Mouse (Mus musculus) neural tube, embryonic 11.5 days (tissue): ENCODE measurements around the gene Prrt2. TPM values are rescaled to one million over a fixed set of nuclear protein-coding genes. Genes with fewer than 3 reads are reported as not detected.

Experiments
- ATAC-seq: fragments of 200-750 bp; cut with Nextera tagmentation; 2 replicates; pipeline ENCODE4 v1.8.0; 2017; ENCODE audit warnings: moderate number of reproducible peaks, mild to moderate bottlenecking, moderate TSS enrichment, moderate library complexity; ENCODE audit not compliant: insufficient read depth, low FRiP score, low TSS enrichment
- DNase-seq: peaks from one replicate; pipeline ENCODE4 v3.0.0-alpha.2; 2015; ENCODE audit warnings: low spot score
- H3K27ac ChIP-seq: fragments of 300-500 bp; sonication (generic); 2 replicates; pipeline ENCODE4 v1.5.1; 2014; ENCODE audit warnings: low read depth, mild to moderate bottlenecking, low read length
- H3K27me3 ChIP-seq: fragments of 300-500 bp; sonication (generic); 2 replicates; pipeline ENCODE4 v1.6.1; 2014; ENCODE audit warnings: mild to moderate bottlenecking, low read length, mixed read lengths; ENCODE audit not compliant: control insufficient read depth, insufficient read depth
- H3K36me3 ChIP-seq: fragments of 300-500 bp; sonication (generic); 2 replicates; pipeline ENCODE4 v1.6.1; 2014; ENCODE audit warnings: mild to moderate bottlenecking, low read length, moderate library complexity, mixed read lengths; ENCODE audit not compliant: control insufficient read depth, insufficient read depth
- H3K4me1 ChIP-seq: fragments of 300-500 bp; sonication (generic); 2 replicates; pipeline ENCODE4 v1.6.1; 2014; ENCODE audit warnings: low read length, mixed read lengths; ENCODE audit not compliant: control insufficient read depth, insufficient read depth
- H3K4me2 ChIP-seq: fragments of 300-500 bp; sonication (generic); 2 replicates; pipeline ENCODE4 v1.6.1; 2014; ENCODE audit warnings: low read depth, mild to moderate bottlenecking, moderate library complexity
- H3K4me3 ChIP-seq: fragments of 300-500 bp; sonication (generic); 2 replicates; pipeline ENCODE4 v1.5.1; 2014; ENCODE audit warnings: low read depth, low read length
- H3K9ac ChIP-seq: fragments of 300-500 bp; sonication (generic); 2 replicates; pipeline ENCODE4 v1.6.1; 2014; ENCODE audit warnings: mild to moderate bottlenecking, low read length
- H3K9me3 ChIP-seq: fragments of 300-500 bp; sonication (generic); 2 replicates; pipeline ENCODE4 v1.6.1; 2016; ENCODE audit warnings: low read length; ENCODE audit not compliant: control insufficient read depth
- WGBS: fragments of 180-500 bp; shearing (Covaris S2); extraction: QIAGEN DNeasy Blood & Tissue Kit; methylation state at CpG from one replicate; pipeline ENCODE4 v1.1.7; 2014; 5-methylcytosine and 5-hydroxymethylcytosine counted together
- polyA plus RNA-seq: library from polyadenylated mRNA; unstranded; fragments of >200 nt; fragmentation: Nextera tagmentation; extraction: Ambion mirVana; gene quantifications from 2 replicates; pipeline ENCODE4 v1.2.1, GENCODE M21; 2014

The Prrt2 gene
- polyA plus RNA-seq, 1 experiment from 2014 or later, result 6.9 TPM

- 70% methylated on average over 7 of the region's 7 CpGs for WGBS
- Histone ChIP-seq H3K4me1 (peaks cover 38% of the 10 kb centered on the region), H3K4me2 (peak overlapping the region; percentile 98), H3K27me3 (no peaks in the 10 kb centered on the region), H3K36me3 (peaks cover 12% of the 10 kb centered on the region), H3K27ac (no peak overlapping the region), H3K9me3 (no peaks in the 10 kb centered on the region), H3K4me3 (peak overlapping the region; percentile 99; the same call in 1 of the 2 replicates), H3K9ac (no peak overlapping the region; the same call in 1 of the 2 replicates)
- no peak for DNase-seq
- no peak for ATAC-seq
Measured at GRCm38 (mm10) chr7:127022528-127023271, 1.7 kb upstream of the Prrt2 start.

- Histone ChIP-seq H3K4me3 (peak overlapping the region; percentile 38), H3K4me2 (peak overlapping the region; percentile 84), H3K27me3 (no peaks in the 10 kb centered on the region), H3K36me3 (peaks cover 12% of the 10 kb centered on the region), H3K27ac (peak overlapping the region; percentile 47; the same call in 1 of the 2 replicates), H3K9me3 (no peaks in the 10 kb centered on the region), H3K4me1 (peaks cover 37% of the 10 kb centered on the region), H3K9ac (peak overlapping the region; percentile 70)
- ATAC-seq (no peak), DNase-seq (peak; percentile 48)
- 44% methylated on average over 5 of the region's 5 CpGs for WGBS
Measured at GRCm38 (mm10) chr7:127021563-127022527, 834 bp upstream of the Prrt2 start.

- no peak for ATAC-seq
- H3K27ac ChIP-seq, result no peak overlapping the region
Measured at GRCm38 (mm10) chr7:127020491-127020890, 520 bp downstream of the Prrt2 start.

GRCm38 (mm10) chr7:127020031-127020430 is 980 bp downstream of the Prrt2 start:
- H3K27ac ChIP-seq, result no peak overlapping the region
- no peak for ATAC-seq
- no peak for DNase-seq

More at GRCm38 (mm10) chr7:127020491-127020890, 520 bp downstream of the Prrt2 start:
- Histone ChIP-seq H3K9ac (peak overlapping the region; percentile 70), H3K4me3 (peak overlapping the region; percentile 38), H3K4me1 (peaks cover 42% of the 10 kb centered on the region), H3K9me3 (no peaks in the 10 kb centered on the region), H3K4me2 (peak overlapping the region; percentile 84), H3K27me3 (no peaks in the 10 kb centered on the region), H3K36me3 (peaks cover 12% of the 10 kb centered on the region)
- 46% methylated on average over 5 of the region's 5 CpGs for WGBS
- no peak for DNase-seq

GRCm38 (mm10) chr7:127019306-127019960 is 1.6 kb downstream of the Prrt2 start:
- Histone ChIP-seq H3K27ac (no peak overlapping the region), H3K9ac (no peak overlapping the region), H3K36me3 (peaks cover 16% of the 10 kb centered on the region), H3K4me2 (no peak overlapping the region), H3K4me3 (no peak overlapping the region), H3K4me1 (peaks cover 42% of the 10 kb centered on the region), H3K27me3 (no peaks in the 10 kb centered on the region), H3K9me3 (no peaks in the 10 kb centered on the region)
- WGBS, result 86% methylated on average over 14 of the region's 14 CpGs
- DNase-seq, result no peak
- ATAC-seq, result no peak

More at GRCm38 (mm10) chr7:127020031-127020430, 980 bp downstream of the Prrt2 start:
- Histone ChIP-seq H3K4me1 (peaks cover 45% of the 10 kb centered on the region), H3K4me2 (no peak overlapping the region; the same call in 1 of the 2 replicates), H3K4me3 (0 out of 2 replicates have a peak overlapping the region, but pooled peaks have one; percentile 38), H3K27me3 (no peaks in the 10 kb centered on the region), H3K9ac (peak overlapping the region; percentile 70; the same call in 1 of the 2 replicates), H3K36me3 (peaks cover 15% of the 10 kb centered on the region), H3K9me3 (no peaks in the 10 kb centered on the region)
- 73% methylated on average over 3 of the region's 3 CpGs for WGBS

- H3K4me1 ChIP-seq, result peaks cover 38% of the 10 kb centered on the region
- H3K36me3 ChIP-seq, result peaks cover 18% of the 10 kb centered on the region
- no peak for DNase-seq
- no peak overlapping the region for H3K4me2 ChIP-seq
- no peak overlapping the region for H3K27ac ChIP-seq
- H3K9ac ChIP-seq, result peak overlapping the region; percentile 18
- 85% methylated on average over 15 of the region's 15 CpGs for WGBS
- no peak overlapping the region for H3K4me3 ChIP-seq
- no peaks in the 10 kb centered on the region for H3K9me3 ChIP-seq
- no peak for ATAC-seq
- H3K27me3 ChIP-seq, result no peaks in the 10 kb centered on the region
Measured at GRCm38 (mm10) chr7:127018416-127019305, 2.4 kb downstream of the Prrt2 start.

GRCm38 (mm10) chr7:127017950-127018345 is 3.1 kb downstream of the Prrt2 start:
- H3K27ac ChIP-seq, result no peak overlapping the region
- H3K9ac ChIP-seq, result 0 out of 2 replicates have a peak overlapping the region, but pooled peaks have one; percentile 2
- peaks cover 31% of the 10 kb centered on the region for H3K4me1 ChIP-seq
- WGBS, result 71% methylated on average over 6 of the region's 6 CpGs
- peaks cover 14% of the 10 kb centered on the region for H3K36me3 ChIP-seq
- no peak overlapping the region for H3K4me2 ChIP-seq
- no peaks in the 10 kb centered on the region for H3K9me3 ChIP-seq
- H3K27me3 ChIP-seq, result no peaks in the 10 kb centered on the region
- no peak overlapping the region for H3K4me3 ChIP-seq
- DNase-seq (no peak), ATAC-seq (no peak)
